Mouse (Mus musculus): ENCODE data around the gene Serinc5.

DNA sequence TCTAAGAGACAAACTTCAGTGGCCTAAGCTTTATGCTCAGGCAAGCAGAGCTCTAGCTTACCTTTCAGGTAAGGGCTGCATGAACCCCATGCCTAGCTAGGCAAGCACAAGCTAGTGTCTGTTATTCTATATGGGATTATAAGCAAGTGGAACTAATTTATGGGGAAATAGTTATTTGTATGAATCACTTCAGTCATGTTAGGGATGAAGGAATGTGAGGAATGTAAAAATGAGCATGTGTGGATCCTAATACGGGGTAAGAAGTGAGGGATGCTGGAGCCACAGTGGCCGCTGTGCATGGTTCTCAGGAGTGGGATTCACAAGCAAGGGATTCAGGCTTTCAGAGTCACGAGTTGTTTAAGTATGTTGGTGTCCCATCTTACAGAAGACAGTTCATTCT, 64.4 kb downstream of the Serinc5 start:
- TF ChIP-seq CTCF (IDR thresholded peaks at IDR 0.05; ENCODE audit: extremely low read depth, insufficient read depth, low read length) (no peak), POLR2A (IDR thresholded peaks at IDR 0.05; ENCODE audit: extremely low read depth, insufficient read depth, low read length) (no peak)
